Mouse (Mus musculus) adrenal gland, postnatal 4 days (tissue): Measurements from ENCODE around the gene Flvcr2. TPM values are rescaled to one million over a fixed set of nuclear protein-coding genes. Genes with fewer than 3 reads are reported as not detected.

ENCODE experiments used
- DNase-seq, 2 experiments: peaks; one replicate each; pipeline ENCODE4 v3.0.0; 2021 to 2022; ENCODE audit warnings: low spot score in 2 of 2, mixed read lengths in 2 of 2
- total RNA-seq, 2 experiments: library from RNA; stranded (reverse); gene quantifications; 2 replicates each; pipeline ENCODE4 v1.2.3; 2021

Flvcr2 gene
- total RNA-seq, 2 experiments from 2014 or later = 6.3 to 7.3 TPM

DNA sequence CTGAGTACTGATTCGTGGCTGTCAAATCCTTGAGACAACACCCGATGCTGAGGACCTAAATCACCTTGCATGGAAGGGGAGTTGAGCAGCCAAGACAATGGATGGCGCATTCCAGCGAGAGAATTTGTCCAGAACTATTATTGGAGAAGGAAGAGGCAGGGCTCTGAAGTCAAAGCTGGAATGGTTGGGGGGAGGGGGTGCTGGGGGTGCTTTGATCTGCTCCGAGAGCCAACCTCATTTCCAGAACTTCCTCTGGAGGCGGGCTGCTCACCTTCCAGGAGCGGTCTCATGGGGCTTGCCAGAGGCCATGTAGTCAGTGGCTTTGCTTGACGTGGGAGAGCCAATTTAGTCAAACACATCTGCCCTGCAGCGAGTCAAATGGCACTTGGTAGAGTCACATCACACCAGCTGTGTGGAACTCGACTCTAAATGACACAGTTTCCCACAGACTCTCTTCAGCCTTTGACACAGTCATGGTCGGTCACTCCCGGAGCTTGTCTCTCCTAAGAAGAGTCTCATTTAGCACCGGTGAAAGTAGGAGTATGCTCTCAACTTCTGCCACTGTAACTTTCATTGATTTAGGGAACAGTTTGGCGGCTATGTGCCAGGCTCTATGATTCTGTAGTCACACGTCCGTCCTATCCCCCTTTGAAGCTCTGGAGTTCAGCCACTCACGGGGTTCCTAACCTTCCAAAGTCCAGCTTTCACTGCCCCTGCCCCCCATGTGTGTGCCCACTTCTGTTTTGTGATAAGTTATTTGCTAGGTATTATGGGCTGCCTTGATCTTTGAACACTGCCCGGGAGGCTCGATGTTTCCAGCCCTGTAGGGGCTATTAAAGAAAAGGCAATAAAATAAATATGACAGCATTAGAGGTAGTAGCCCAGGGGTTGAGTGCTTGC, 38.8 kb downstream of the Flvcr2 start:
- no peak for DNase-seq

DNA sequence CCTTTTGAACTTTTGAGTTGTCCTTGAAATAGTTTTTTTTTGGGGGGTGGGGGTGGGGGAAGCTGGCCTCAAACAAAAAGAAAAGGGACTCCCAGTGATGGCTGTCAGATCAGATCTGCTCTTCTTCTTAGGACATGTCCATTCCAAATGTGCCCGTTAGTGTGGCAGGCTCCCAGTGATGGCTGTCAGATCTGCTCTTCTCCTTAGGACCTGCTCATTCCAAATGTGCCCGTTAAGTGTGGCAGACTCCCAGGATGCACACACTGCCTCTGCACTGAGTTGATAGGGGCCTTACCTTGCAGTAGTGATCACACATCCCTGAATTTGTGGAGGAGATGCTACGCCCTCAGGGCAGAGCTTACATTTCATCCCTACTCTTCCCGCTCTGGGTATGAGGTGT, 45.8 kb downstream of the Flvcr2 start:
- no peak for DNase-seq

DNA sequence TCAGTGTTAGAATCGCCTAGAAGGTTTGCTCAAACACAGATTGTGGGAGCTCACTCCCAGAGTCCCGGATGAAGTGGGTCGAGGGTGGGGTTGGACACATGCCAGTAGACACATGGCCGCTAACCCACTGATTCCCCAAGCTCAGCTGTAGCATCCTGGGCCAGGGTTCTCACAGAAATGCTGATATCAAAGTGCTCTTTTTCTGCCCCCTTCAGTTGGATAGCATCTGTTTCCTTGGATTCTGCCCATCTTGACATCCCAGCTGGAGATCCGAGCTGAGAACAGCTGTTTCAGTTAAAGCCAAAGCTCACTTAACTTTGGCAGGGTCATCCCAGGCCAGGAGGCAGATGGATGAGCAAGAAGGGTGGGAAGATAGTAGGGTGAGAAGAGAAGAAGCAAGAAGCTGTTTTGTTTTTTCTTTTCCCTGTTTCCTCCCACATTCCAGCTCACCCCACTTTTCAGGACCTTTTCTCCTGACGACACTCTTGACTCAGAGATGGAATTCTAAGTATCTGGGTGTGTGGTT, 46.5 kb downstream of the Flvcr2 start:
- no peak for DNase-seq

DNA sequence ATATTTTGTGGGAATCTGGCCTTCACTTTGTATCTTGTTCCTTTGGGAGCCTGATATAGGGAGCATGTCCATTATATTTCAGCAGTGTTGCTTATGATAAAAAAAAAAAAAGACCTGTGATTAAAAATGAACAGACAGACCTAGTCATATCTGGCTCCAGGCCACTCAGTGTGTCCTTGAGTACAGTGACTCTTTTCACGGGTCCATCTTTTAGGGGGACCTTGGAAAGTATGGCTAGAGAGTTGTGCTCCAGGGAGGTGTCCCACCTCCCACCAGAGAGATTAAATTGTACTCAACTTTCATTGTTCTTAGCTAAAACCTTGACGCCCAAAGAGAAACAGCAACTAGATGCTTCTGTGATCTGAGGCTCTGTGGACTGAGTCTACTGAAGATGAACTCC, 47.8 kb downstream of the Flvcr2 start:
- no peak for DNase-seq

DNA sequence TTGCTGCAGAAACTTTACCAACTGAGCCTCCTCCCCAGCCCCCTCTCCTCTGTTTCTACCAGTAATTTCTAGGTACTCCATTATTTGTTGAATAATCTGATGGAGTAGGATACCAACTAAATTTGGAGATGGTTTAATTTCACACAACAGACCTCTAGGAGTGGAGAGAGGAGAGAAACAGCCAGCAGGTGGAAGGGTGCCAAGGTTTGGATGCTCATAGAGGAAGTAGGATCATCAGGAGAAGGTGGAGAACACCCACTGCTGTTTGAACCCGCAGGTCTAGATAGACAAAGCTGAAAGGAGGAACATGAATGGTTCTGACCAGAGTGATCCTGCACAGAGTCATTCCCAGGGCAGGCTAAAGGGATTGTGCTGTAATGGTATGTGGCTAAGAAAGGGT, 49.2 kb downstream of the Flvcr2 start:
- no peak for DNase-seq

DNA sequence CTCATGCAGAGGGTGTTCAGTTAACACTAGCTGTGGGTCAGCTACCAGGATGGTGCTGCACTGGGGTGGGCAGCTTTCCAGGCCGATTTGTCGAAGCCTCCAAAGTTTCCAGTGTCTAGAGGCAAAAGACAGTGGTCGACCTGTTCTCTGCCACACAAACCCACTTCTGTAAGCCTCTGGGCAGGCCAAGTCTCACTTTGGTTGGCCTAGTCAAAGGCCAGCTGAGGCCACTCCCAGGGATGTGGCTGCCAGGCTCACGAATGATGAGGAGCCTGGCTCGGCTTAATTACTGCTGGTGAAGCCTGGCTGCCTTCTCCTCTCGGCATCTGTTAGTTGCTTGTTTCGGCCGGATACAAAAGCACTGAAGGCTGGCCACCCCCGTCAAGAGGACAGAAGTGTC, 53.7 kb downstream of the Flvcr2 start:
- DNase-seq = no peak

DNA sequence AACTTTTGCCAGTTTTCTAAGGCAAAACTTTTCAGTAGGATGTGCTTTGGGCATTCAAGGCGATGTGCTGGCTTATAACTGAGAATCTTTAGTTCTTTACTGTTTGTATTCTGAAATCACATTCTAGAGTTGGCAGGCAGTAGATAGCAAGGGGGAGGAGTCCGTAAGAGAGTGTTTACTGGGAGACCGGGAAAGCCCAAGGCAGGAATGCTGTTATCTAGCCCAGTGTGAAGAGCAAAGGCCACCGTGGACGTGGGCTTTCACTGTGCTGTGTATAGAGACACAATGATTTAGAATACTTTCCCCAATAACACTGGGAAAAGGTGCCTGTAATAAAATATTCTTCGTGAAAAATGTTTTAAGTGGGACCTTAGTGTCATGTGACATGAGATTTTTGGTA, 63.4 kb downstream of the Flvcr2 start:
- no peak for DNase-seq

DNA sequence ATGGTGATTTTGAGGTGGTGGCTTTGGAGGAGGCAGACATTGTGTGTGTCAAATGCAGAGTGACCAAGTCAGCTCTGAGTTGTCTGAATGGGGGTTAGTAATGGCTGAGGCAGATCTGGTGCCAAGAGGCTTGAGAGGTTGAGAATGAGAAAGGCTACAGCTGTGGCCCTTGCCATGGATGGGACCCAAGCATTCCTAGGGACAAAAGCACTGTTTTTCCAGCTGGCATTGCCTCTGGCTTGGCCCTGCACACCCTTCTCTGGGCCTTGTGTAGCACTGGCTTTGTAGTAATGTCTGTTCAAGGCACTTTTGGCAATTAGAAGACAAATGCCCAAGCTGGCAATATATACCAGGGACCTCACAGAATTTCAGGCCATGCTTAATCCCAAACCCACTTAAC, 64.6 kb downstream of the Flvcr2 start:
- no peak for DNase-seq

DNA sequence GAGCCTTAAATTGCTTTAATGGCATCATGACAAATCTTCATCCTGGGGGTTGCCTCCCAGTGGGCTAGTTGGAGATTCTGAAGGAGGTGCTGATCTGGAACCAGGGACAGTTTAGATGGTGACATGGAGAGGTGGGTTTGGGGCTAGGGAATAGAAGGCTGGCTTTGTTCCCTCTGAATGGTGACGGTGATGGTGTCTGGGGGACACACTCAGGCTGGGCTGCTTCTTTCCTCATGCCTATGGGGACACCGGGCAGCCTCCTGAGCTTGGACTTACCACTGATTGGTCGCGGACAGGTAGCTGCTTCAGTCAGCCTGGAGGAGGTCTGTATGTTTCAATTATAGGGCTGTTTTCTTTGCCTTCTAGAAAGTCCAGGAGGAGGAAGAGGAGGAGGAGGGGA, 65.3 kb downstream of the Flvcr2 start:
- no peak for DNase-seq

DNA sequence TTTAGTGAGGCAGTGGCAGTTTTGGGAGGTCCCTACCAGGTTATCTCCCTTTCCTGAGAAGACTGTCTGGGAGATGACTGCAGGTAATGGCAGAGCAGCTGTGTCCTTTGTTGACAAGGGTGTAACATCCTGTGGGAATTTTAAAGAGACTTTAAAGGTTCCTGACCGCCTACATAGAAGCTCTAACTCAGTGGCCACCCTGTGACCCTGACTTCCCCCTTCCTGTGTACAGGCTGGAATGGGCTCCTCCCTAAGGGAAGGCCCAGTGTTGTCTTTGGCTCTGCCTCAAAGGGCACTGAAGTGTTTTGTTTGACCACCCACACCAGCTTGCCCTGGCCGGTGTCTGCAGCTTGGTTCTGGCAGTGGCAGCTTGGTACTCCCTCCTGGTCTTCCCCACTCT, 67.3 kb downstream of the Flvcr2 start:
- DNase-seq = peak in 1 of 2 experiments; percentile 25

DNA sequence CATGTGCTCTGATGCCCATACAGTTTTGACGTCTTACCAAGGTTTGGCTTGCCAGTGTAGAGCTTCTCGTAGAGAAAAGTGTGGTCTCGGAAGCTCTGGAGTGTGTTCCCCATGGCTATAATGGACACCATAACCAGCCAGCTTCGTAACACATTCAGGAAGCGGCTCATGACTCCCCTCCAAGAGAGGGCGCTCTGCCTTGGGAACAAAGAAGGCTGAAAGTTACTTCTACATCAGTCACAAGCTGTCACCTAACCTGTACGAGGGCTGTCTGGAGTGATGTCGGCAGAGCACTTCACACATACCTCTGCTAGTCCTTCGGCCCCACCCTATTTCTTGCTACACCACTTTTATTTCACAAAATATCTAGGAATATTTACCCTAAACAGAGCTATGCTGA, 75.7 kb downstream of the Flvcr2 start:
- no peak for DNase-seq

DNA sequence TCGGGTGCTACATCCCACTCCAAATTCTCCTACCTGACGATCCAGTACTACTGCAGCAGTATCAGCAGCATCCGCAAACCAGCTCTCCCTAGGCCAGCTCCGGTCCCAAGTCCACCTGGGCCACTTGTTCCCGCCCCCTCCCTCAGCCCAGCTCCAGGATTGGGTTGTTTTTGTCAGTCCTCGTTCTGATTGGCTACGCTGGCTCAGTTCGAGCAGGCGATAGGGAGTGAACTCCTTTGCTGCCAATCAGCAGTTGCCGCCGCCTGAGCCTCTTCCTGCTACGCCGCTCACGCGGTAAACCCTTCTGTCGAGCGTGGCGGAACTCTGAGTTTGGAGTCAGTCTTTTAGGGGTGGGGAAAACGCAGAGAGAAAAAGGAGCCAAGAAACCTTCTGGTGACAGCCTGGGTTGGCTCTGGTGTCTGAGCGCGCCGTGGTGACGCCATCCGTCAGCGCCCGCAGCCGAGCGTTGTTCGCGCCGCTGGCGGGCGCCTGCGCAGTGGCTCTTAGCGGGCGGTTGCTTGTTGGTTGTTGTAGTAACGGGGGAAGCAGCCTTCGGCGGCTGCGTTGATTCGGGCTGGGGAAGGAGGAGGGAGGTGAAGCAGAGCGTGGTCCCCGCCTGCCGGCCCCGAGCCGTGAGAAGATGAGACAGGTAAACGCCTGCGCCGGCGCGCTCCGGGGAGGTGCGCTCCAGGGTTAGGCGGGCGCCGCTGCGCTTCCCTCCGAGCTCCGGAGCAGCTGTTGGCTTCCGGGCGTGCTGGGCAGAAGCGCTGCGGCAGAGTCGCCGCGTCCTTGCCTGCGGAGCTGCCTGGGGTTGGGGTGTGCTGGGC, 78.3 kb downstream of the Flvcr2 start, which contains the start of the genes Erg28 and Ttll5:
Gene Erg28 (minus strand): TSS at position 113 of the 827 bp plus-strand sequence.
Gene Ttll5 (plus strand): TSS at position 222 of the 827 bp plus-strand sequence.
- DNase-seq = peak; percentile 82 to 87

DNA sequence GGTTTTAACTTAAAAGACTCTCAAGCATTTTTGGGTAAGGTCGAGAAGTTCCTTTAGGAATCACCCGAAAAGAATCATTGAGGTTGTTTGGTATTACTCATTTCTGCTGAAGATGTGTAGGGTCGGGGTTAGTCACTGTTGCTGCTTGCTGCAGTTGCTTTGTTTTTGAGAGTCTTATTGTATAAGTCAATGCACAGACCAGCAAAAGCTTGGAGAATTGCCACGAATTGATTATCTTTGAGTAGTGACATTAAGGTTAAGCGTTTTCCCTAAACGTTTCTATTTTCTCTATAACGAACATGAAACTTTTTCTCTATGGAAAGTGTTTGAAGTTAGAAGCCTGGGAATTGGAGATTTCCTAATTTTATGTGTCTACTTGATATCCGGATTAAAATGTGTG, 79.0 kb downstream of the Flvcr2 start:
- DNase-seq = no peak

DNA sequence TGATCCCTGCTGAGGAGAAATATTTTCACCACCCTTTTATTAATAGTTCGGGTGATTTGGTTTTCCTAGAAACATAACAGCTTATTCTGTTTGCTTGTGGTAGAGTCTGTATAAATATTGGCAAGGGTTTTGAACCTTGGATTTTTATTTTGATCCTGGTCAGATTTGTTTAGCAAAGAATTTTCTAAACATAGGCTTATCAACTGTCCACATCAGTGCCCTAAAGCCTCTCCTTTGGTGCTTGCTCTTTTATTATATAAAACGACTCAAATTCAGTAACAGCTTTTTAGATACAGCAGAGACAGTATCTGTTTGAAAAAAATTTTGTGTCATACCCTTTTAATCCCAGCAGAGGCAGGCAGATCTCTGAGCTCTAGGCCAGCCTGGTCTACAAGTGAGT, 79.5 kb downstream of the Flvcr2 start:
- no peak for DNase-seq

DNA sequence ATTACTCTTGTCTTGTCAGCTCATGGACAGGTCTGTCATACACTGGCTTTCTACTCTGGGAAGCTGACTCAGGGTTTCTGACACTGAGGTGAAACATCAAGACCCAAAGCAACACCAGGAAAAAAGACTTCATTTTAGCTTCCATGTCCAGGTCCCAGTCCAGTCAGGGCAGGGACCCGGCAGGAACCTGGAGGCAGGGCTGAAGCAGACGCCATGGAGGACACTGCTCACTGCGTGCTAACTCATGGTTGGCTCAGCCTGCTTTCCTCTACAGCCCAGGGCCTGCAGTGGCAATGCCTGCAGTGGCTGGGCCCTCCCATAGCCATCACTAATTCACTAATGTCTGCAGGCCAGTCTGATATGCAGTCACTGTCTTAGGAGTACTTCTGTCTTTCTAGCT, 82.5 kb downstream of the Flvcr2 start:
- no peak for DNase-seq

DNA sequence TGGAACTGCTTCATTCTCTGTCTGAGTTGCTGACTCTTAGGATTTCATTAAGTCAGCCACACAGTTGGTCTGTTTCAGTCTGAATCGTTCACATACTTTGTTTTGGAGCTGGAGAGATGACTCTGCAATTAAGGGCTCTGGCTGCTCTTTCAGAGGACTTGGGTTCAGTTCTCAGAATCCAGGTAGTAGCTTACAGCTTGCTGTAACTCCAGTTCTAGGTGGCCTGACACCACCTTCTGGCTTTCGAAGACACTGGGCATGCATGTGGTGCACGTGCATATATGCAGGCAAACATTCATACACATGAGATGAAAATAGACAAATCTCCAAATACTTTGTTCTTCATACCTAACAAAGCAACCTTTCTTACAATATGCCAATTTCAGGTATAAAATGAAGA, 83.5 kb downstream of the Flvcr2 start:
- no peak for DNase-seq

DNA sequence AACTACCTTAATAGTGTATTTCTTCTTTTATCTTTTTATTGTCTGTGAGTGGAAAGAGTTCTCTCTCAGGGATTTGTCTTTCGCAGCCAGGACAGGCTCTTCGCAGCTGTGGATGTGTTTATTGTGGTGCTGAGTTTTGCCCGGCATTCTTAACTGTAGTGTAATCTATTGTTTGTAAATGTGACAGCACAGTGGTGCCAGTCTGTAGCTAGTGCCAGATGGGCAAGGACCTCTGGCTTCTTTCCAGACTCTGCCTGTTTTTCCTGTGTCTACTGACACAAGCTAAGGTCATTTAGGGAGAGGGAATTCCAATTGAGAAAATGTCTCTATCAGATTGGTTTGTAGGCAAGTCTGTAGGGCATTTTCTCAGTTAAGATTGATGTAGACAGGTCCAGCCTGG, 84.4 kb downstream of the Flvcr2 start:
- DNase-seq = no peak

DNA sequence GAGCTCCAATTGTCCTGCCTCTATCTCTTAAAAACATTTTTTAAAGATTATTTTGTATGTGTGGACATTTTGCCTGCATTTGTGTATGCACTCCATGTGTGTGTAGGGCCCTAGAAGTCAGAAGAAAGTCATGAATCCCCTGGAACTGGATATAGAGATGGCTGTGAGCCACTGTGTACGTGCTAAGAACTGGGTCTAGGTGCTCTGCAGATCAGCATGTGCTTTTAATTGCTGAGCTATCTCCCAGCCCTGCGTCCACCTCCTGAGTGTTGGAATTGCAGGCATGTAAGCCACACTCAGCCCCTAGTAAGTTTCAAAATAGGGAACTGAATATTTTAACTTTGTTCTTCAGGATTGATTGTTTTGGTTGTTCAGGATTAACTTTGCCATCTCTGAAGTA, 88.2 kb downstream of the Flvcr2 start:
- DNase-seq = no peak

DNA sequence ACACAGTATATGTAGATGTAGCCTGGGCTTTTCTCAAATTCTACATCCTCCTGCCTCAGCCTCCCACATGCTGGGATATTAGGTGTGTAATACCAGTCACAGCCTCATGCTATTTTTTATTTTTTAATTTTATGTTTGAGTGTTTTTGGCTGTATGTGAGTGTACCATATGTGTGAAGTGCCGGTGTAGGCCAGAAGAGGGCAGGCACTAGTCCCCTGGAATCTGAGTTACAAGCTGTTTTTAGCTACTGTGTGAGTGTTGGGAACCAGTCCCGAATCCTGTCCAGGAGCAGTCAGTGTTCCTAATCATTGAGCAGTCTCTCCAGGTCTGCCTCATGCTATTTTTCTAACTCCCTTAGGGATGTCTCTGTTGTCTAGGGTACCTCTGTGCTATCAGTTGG, 91.4 kb downstream of the Flvcr2 start:
- DNase-seq = no peak

DNA sequence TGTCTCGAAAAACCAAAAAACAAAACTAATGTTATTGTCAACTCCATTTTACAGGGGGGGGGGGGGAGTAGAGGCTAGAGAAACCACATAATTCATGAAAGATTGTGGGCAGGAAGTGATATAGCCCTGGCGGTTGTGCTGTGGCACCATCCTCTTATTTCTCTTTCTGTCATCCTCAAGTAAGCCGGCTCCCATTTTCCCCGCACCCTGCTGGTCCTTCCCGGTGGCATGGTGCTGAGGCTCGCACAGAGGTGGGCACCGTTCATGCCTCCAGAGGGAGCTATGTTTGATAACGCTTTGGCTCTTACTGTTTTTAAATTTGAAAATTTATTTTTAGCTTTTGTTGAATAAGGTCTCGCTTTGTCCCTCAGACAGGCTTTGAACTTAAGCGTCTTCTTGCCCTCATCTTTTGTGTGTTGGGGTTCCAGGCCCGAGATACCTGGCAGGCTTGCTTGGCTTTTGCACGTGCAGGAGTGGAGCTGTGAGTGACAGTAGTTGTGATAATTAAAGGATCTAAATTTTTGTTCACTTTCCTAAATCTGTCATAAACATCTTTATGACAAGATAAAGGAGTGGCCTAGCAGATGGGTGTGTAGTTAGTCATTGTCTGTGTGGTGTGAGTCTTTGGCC, 93.1 kb downstream of the Flvcr2 start:
- no peak for DNase-seq

DNA sequence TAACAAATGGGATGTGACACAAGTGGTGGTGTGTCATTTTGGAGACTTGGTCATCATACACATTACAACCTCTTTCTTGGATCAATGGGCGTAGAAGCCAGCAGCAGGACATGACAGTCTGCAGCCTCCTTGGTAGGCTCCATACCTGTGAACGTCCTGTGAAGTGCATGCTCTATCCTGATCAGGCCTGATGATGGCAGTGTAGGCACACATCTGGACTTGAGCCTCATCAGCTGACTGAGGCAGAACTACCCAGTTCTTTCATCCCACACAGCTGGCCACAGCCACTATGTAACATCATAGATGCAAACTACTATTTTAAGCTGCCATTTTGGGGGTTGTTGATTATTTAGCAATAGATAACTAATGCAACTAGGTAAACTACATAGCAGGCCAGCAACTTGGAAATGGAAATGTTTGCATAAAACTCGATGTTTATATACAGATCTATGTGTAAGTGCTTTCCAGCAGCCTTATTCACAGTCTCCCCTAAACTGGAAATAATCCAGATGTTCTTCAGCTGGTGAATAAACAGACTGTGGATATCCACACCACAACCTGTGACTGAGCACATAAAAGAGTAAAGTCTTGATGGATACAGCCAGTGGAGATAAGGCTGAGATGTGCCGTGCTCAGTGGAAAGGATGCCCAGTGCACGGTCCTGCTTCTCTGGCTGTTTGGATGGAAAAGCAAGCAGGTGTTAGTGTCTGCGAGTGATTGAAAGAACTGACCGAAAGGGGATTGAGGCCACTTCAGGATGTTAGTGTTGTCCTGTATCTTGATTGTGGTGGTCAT, 102.0 kb downstream of the Flvcr2 start:
- DNase-seq = no peak
